Mouse (Mus musculus): ENCODE results near the gene Sox6. TPM values are rescaled to one million over a fixed set of nuclear protein-coding genes. Genes with fewer than 3 reads are reported as not detected.

Sox6 gene
- polyA plus RNA-seq, 1 experiment = 3.9 TPM

DNA sequence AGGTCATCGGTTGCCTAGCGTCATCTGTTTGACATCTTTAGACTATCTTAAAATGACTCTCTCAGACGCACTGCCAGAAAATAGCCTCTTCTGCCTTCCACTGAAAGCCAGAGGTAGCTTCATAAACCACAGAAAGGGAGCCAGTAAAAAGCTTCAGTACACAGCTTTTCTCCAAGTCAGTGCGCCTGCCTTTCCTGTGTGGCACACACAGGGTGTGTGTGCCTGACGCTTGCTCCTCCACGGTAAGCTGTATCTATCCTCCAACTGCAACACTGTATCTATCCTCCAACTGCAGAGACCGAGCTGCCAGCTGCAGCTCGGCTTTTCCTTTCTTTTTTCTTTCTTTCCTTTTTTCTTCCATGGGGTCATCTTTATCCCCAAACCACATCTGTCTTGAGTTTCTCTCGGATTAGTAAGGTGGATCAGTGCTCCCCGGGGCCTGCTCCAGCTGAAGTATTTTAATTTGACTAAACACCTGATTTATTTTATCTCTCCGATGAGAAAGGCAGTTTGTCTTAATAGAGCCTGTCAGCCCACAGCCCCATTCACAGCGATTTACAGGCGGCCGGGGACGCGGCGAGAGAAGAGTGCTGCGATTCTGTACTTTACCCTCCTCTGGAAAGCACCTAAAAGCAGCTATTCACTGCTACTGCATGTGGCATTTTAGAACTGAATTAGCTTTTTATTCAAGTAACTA is 371.8 kb downstream of the Sox6 start:
- Histone ChIP-seq H3K4me3 (replicated peaks; ENCODE audit: extremely low read depth, low read depth, low read length) (no peak overlapping the region), H3K4me1 (ENCODE audit: control insufficient read depth, insufficient read depth, low read length) (no peaks in the 10 kb centered on the region; the same call in 1 of the 2 replicates)
- TF ChIP-seq POLR2A (IDR thresholded peaks at IDR 0.05; ENCODE audit: borderline replicate concordance, extremely low read depth, low read depth, low read length) (no peak), CTCF (IDR thresholded peaks at IDR 0.05; ENCODE audit: insufficient read depth, low read length) (no peak)
- no peak for DNase-seq
- 65% methylated on average over 18 of the region's 18 CpGs for WGBS

DNA sequence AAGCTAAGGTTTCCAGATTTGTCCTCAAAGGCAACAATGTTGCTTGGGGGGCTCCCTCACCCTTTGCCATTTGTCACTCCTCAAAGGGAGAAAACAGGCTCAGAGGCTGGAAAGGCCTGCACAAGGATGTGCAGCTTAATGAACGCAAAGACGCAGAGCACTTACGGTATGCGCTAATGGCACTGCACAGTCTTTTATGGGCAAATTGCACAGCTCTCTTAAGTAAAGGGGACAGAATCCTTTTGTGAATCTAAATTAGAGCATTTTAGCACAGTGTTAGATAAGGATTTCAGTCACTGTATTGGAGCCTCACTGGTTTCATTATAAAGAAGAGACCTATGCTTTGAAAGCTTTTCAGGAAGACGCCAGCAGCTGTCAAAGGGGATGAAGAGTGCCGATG is 375.2 kb downstream of the Sox6 start:
- Histone ChIP-seq H3K4me1 (ENCODE audit: control insufficient read depth, insufficient read depth, low read length) (no peaks in the 10 kb centered on the region), H3K4me3 (replicated peaks; ENCODE audit: extremely low read depth, low read depth, low read length) (no peak overlapping the region)
- WGBS = 90% methylated on average over 6 of the region's 6 CpGs
- TF ChIP-seq POLR2A (IDR thresholded peaks at IDR 0.05; ENCODE audit: borderline replicate concordance, extremely low read depth, low read depth, low read length) (no peak), CTCF (IDR thresholded peaks at IDR 0.05; ENCODE audit: insufficient read depth, low read length) (no peak)
- DNase-seq = no peak

GRCm38 (mm10) chr7:115662121-115662520 is 376.5 kb downstream of the Sox6 start:
- DNase-seq = no peak
- TF ChIP-seq CTCF (IDR thresholded peaks at IDR 0.05; ENCODE audit: insufficient read depth, low read length) (no peak), POLR2A (IDR thresholded peaks at IDR 0.05; ENCODE audit: borderline replicate concordance, extremely low read depth, low read depth, low read length) (no peak)
- Histone ChIP-seq H3K4me3 (replicated peaks; ENCODE audit: extremely low read depth, low read depth, low read length) (no peak overlapping the region), H3K4me1 (ENCODE audit: control insufficient read depth, insufficient read depth, low read length) (no peaks in the 10 kb centered on the region)
- 76% methylated on average over 9 of the region's 9 CpGs for WGBS

DNA sequence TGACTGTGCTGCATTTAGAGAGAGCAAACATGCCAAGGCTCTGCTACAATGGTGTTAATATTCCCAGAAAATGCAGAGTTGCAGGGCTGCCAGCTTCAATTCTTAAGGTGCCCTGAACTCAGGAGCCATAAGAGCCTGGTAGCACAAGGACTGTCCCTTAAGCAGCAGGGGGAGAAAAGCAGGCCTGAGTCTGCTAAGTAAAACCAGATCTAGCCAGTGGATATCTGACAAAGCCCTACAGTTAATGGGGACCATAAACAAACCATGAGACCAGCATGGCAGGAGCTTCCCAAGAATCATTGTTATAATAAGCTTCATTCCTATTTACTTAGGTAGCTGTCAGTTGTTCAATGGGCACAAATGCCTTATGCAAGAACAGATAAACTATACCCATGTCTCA is 391.9 kb downstream of the Sox6 start:
- Histone ChIP-seq H3K4me1 (ENCODE audit: control insufficient read depth, insufficient read depth, low read length) (no peaks in the 10 kb centered on the region), H3K4me3 (replicated peaks; ENCODE audit: extremely low read depth, low read depth, low read length) (no peak overlapping the region)
- DNase-seq = no peak
- TF ChIP-seq CTCF (IDR thresholded peaks at IDR 0.05; ENCODE audit: insufficient read depth, low read length) = no peak
- no peak for TF ChIP-seq POLR2A (IDR thresholded peaks at IDR 0.05; ENCODE audit: borderline replicate concordance, extremely low read depth, low read depth, low read length)

DNA sequence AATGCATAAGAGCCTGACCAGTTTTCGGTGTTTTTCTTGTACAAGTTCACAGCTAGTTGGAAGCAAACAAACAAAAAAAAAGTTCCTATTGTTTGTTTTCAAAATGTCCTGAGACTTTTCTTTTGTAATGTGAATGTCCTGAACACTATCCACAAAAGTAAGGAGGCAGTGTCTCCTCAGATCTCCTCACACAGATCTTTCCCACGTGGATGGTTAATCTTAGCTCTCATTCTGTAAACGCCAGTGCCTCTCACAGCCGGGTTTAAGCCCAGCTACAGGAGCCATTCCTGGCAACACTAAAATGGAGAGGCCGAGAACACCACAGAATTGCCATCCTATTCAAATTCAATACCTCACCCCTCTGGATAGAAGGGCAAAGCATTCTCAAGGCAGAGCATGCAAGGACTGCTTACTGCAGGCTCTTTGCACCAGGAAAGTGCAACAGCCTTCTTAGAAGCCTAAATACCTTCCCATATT is 392.6 kb downstream of the Sox6 start:
- TF ChIP-seq CTCF (IDR thresholded peaks at IDR 0.05; ENCODE audit: insufficient read depth, low read length) (no peak), POLR2A (IDR thresholded peaks at IDR 0.05; ENCODE audit: borderline replicate concordance, extremely low read depth, low read depth, low read length) (no peak)
- H3K4me1 ChIP-seq (ENCODE audit: control insufficient read depth, insufficient read depth, low read length) = no peaks in the 10 kb centered on the region
- H3K4me3 ChIP-seq (replicated peaks; ENCODE audit: extremely low read depth, low read depth, low read length) = no peak overlapping the region
- 63% methylated on average over 5 of the region's 5 CpGs for WGBS
- no peak for DNase-seq

DNA sequence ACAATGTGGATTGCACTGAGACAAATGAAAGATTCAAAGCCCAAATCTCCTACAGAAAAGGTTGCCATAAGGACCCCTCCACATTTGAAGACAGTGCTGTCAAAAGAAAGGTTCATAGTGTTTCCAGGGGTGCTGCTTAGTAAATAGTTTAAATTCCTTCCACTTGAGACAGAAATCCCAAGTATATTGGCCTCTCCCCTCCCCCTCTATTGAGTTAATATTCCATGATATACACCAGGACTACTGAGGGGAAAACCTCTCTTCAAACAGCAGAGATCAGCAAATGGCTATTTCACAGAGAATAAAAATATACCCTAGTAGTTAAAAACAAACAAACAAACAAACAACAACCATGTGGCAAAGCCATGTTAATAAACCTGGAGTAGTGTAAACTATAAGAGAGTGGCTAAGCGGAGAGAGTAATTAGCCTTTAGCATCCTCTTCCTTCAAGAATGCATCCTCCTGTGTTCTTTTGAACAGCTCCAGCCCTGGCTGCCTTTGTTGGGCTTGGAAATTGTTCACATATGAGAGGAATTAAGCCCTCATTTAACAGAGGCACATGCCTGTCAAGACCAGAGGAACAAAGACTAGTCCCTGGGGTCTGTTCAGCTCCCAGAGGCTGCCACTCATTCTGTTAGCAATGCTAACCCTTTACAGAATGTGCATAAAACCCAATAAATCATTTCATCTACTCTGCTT is 393.2 kb downstream of the Sox6 start:
- DNase-seq = no peak
- TF ChIP-seq CTCF (IDR thresholded peaks at IDR 0.05; ENCODE audit: insufficient read depth, low read length) (no peak), POLR2A (IDR thresholded peaks at IDR 0.05; ENCODE audit: borderline replicate concordance, extremely low read depth, low read depth, low read length) (no peak)
- no peak overlapping the region for H3K4me3 ChIP-seq (replicated peaks; ENCODE audit: extremely low read depth, low read depth, low read length)
- WGBS = 92% methylated on average over 1 of the region's 1 CpGs
- no peaks in the 10 kb centered on the region for H3K4me1 ChIP-seq (ENCODE audit: control insufficient read depth, insufficient read depth, low read length)

- TF ChIP-seq CTCF (IDR thresholded peaks at IDR 0.05; ENCODE audit: insufficient read depth, low read length) = no peak
- TF ChIP-seq POLR2A (IDR thresholded peaks at IDR 0.05; ENCODE audit: borderline replicate concordance, extremely low read depth, low read depth, low read length) = no peak
- 79% methylated on average over 3 of the region's 3 CpGs for WGBS
- DNase-seq = no peak
- no peak overlapping the region for H3K4me3 ChIP-seq (replicated peaks; ENCODE audit: extremely low read depth, low read depth, low read length)
- no peaks in the 10 kb centered on the region for H3K4me1 ChIP-seq (ENCODE audit: control insufficient read depth, insufficient read depth, low read length)
Observed at GRCm38 (mm10) chr7:115630691-115631090, 407.9 kb downstream of the Sox6 start.

DNA sequence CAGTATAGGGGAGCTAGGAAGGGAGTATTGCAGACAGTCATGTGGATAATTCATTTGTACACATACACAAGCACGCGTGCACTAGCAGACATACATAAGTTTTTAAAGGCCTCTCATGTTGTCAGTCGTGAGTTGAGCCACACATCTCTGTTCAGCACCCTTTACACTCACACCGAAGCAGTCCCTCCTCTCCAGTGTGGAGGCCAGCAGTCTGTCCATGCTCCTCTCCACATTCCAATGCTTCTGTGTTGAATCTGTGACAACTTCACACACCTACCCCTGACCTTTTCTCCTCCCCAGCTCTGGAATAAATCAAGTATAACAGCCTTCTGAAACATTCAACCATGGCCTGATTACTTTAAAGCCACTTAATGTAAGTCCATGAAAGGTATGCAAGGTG is 408.3 kb downstream of the Sox6 start:
- WGBS = 81% methylated on average over 4 of the region's 4 CpGs
- DNase-seq = no peak
- no peaks in the 10 kb centered on the region for H3K4me1 ChIP-seq (ENCODE audit: control insufficient read depth, insufficient read depth, low read length)
- H3K4me3 ChIP-seq (replicated peaks; ENCODE audit: extremely low read depth, low read depth, low read length) = no peak overlapping the region
- no peak for TF ChIP-seq CTCF (IDR thresholded peaks at IDR 0.05; ENCODE audit: insufficient read depth, low read length)
- TF ChIP-seq POLR2A (IDR thresholded peaks at IDR 0.05; ENCODE audit: borderline replicate concordance, extremely low read depth, low read depth, low read length) = no peak

GRCm38 (mm10) chr7:115628766-115629165 is 409.8 kb downstream of the Sox6 start:
- Histone ChIP-seq H3K4me3 (replicated peaks; ENCODE audit: extremely low read depth, low read depth, low read length) (no peak overlapping the region), H3K4me1 (ENCODE audit: control insufficient read depth, insufficient read depth, low read length) (peaks cover 5% of the 10 kb centered on the region)
- 90% methylated on average over 1 of the region's 1 CpGs for WGBS
- DNase-seq = no peak
- TF ChIP-seq POLR2A (IDR thresholded peaks at IDR 0.05; ENCODE audit: borderline replicate concordance, extremely low read depth, low read depth, low read length) (no peak), CTCF (IDR thresholded peaks at IDR 0.05; ENCODE audit: insufficient read depth, low read length) (no peak)

DNA sequence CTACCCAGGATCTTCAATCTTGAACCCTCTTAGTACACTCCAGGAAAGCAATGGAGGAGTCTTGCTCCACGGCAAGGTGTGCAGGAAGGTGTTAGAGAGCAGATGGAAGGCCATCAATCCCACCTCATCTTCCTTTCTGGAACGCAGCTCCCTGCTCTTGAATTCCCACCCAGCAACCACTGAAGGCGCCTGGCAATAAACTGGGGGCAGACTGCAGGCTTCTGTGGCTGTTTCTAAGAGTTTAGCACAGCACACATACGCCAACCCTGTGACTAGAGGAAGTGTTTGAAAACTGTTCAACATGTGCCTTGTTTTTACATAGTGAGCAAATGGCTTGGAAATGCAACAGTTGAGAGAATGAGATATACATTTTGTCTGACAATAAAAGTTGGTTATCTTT is 412.6 kb downstream of the Sox6 start:
- Histone ChIP-seq H3K4me1 (ENCODE audit: control insufficient read depth, insufficient read depth, low read length) (peaks cover 5% of the 10 kb centered on the region), H3K4me3 (replicated peaks; ENCODE audit: extremely low read depth, low read depth, low read length) (no peak overlapping the region)
- TF ChIP-seq POLR2A (IDR thresholded peaks at IDR 0.05; ENCODE audit: borderline replicate concordance, extremely low read depth, low read depth, low read length) (no peak), CTCF (IDR thresholded peaks at IDR 0.05; ENCODE audit: insufficient read depth, low read length) (no peak)
- no peak for DNase-seq
- WGBS = 60% methylated on average over 4 of the region's 4 CpGs

All from lung, adult 2 months (tissue).